Mouse (Mus musculus) CH12.LX (cell line): ENCODE measurements at regions not wholly inside any gene's neighbourhood (a gene's known extent, or its start where the extent isn't known, plus 50 kb on each side); places are given as distances from the start of the nearest gene placed in this dataset.

Experiments used
- DNase-seq: peaks from one replicate; pipeline ENCODE4 v3.0.0-alpha.2; 2013; ENCODE audit errors: extremely low read depth
- H3K27ac ChIP-seq: 2 replicates; pipeline ENCODE4 v1.5.1; 2012; ENCODE audit warnings: low read depth, mild to moderate bottlenecking, control low read depth, moderate library complexity; ENCODE audit not compliant: insufficient read depth
- H3K27me3 ChIP-seq: replicated peaks from 2 replicates; pipeline ENCODE3; 2012; ENCODE audit warnings: inconsistent platforms
- H3K36me3 ChIP-seq, 2 experiments: replicated peaks in 1 of 2; 2 replicates each; pipeline versions ENCODE3 to v1.6.1; 2012; ENCODE audit warnings: inconsistent platforms in 1 of 2, low read length in 1 of 2, mild to moderate bottlenecking in 1 of 2, mixed read lengths in 1 of 2, moderate library complexity in 1 of 2; ENCODE audit not compliant: control insufficient read depth in 1 of 2, insufficient read depth in 1 of 2
- H3K4me1 ChIP-seq, 2 experiments: 2 replicates each; pipeline ENCODE4 v1.6.1; 2012; ENCODE audit warnings: inconsistent platforms in 1 of 2, moderate library complexity in 1 of 2; ENCODE audit not compliant: insufficient read depth in 2 of 2, control insufficient read depth in 1 of 2
- H3K4me2 ChIP-seq: 2 replicates; pipeline ENCODE4 v1.6.1; 2012; ENCODE audit warnings: low read depth, mild to moderate bottlenecking, control low read depth; ENCODE audit not compliant: poor library complexity, insufficient read depth, severe bottlenecking
- H3K4me3 ChIP-seq, 3 experiments: fragments of 150-350 bp in 1 of 3; sonication (generic) in 1 of 3; replicated peaks in 1 of 3; 2 replicates each; pipeline versions ENCODE3 to v1.5.1; 2011 to 2012; ENCODE audit warnings: low read depth in 2 of 3, low read length in 2 of 3, mild to moderate bottlenecking in 2 of 3, moderate library complexity in 2 of 3, control low read depth in 1 of 3, improper control_type of control experiment in 1 of 3, inconsistent platforms in 1 of 3, mixed read lengths in 1 of 3; ENCODE audit not compliant: poor library complexity in 1 of 3
- H3K79me2 ChIP-seq: replicated peaks from 2 replicates; pipeline ENCODE4 v1.6.1; 2012; ENCODE audit warnings: mild to moderate bottlenecking, moderate library complexity; ENCODE audit not compliant: control insufficient read depth, poor library complexity, insufficient read depth, severe bottlenecking; ENCODE audit errors: extremely low read depth
- H3K9ac ChIP-seq: 2 replicates; pipeline ENCODE4 v1.6.1; 2012; ENCODE audit warnings: low read depth, mild to moderate bottlenecking, control low read depth, moderate library complexity; ENCODE audit not compliant: insufficient read depth
- H3K9me3 ChIP-seq: replicated peaks from 2 replicates; pipeline ENCODE3; 2012; ENCODE audit warnings: low read length, inconsistent platforms, mixed read lengths
- BHLHE40 ChIP-seq: IDR thresholded peaks from 2 replicates; pipeline ENCODE4 v1.6.1; 2011; ENCODE audit warnings: mild to moderate bottlenecking, low read depth, low read length, improper control_type of control experiment
- CHD1 ChIP-seq: IDR thresholded peaks from 2 replicates; pipeline ENCODE4 v1.6.1; 2012; ENCODE audit warnings: low read depth, low read length, improper control_type of control experiment, inconsistent platforms
- CHD2 ChIP-seq: IDR thresholded peaks from 2 replicates; pipeline ENCODE4 v1.6.1; 2011; ENCODE audit warnings: low read length, improper control_type of control experiment
- CTCF ChIP-seq, 2 experiments: IDR thresholded peaks in 1 of 2; conservative IDR thresholded peaks in 1 of 2; 2 replicates each; pipeline ENCODE4 v1.5.1; 2011 to 2012; ENCODE audit warnings: low read depth in 2 of 2, low read length in 2 of 2, improper control_type of control experiment in 1 of 2, inconsistent platforms in 1 of 2, mild to moderate bottlenecking in 1 of 2, moderate library complexity in 1 of 2
- ELF1 ChIP-seq: IDR thresholded peaks from 2 replicates; pipeline ENCODE4 v1.6.1; 2014; ENCODE audit warnings: low read depth, mild to moderate bottlenecking, inconsistent platforms, low read length, improper control_type of control experiment
- EP300 ChIP-seq: IDR thresholded peaks from 2 replicates; pipeline ENCODE4 v1.6.1; 2011; ENCODE audit warnings: low read length, improper control_type of control experiment
- ETS1 ChIP-seq: conservative IDR thresholded peaks from 2 replicates; pipeline ENCODE4 v1.6.1; 2012; ENCODE audit warnings: low read depth, mild to moderate bottlenecking, inconsistent platforms, low read length, improper control_type of control experiment, moderate library complexity
- GABPA ChIP-seq: IDR thresholded peaks from 2 replicates; pipeline ENCODE4 v1.6.1; 2012; ENCODE audit warnings: low read depth, low read length, improper control_type of control experiment, inconsistent platforms; ENCODE audit not compliant: insufficient replicate concordance
- HCFC1 ChIP-seq: IDR thresholded peaks from 2 replicates; pipeline ENCODE4 v1.6.1; 2012; ENCODE audit warnings: low read depth, mild to moderate bottlenecking, inconsistent platforms, low read length, improper control_type of control experiment
- JUN ChIP-seq: IDR thresholded peaks from 2 replicates; pipeline ENCODE4 v1.6.1; 2011; ENCODE audit warnings: low read depth, mild to moderate bottlenecking, low read length, improper control_type of control experiment, moderate library complexity; ENCODE audit not compliant: insufficient read depth
- KAT2A ChIP-seq: IDR thresholded peaks from 2 replicates; pipeline ENCODE4 v1.6.1; 2012; ENCODE audit warnings: low read length, improper control_type of control experiment, inconsistent platforms; ENCODE audit not compliant: insufficient replicate concordance
- MAFK ChIP-seq: IDR thresholded peaks from 2 replicates; pipeline ENCODE4 v1.6.1; 2011; ENCODE audit warnings: low read length, improper control_type of control experiment; ENCODE audit not compliant: insufficient replicate concordance
- MAX ChIP-seq: IDR thresholded peaks from 2 replicates; pipeline ENCODE4 v1.6.1; 2011; ENCODE audit warnings: low read length, improper control_type of control experiment
- NRF1 ChIP-seq: IDR thresholded peaks from 2 replicates; pipeline ENCODE4 v1.6.1; 2014; ENCODE audit warnings: low read depth, mild to moderate bottlenecking, inconsistent platforms, low read length, improper control_type of control experiment, moderate library complexity
- PAX5 ChIP-seq: IDR thresholded peaks from 2 replicates; pipeline ENCODE4 v1.6.1; 2012; ENCODE audit warnings: low read length, inconsistent platforms, mixed read lengths
- POLR2AphosphoS2 ChIP-seq: IDR thresholded peaks from 2 replicates; pipeline ENCODE4 v1.6.1; 2011; ENCODE audit warnings: low read depth, low read length, improper control_type of control experiment
- RCOR1 ChIP-seq: conservative IDR thresholded peaks from 2 replicates; pipeline ENCODE4 v1.6.1; 2012; ENCODE audit warnings: low read depth, mild to moderate bottlenecking, inconsistent platforms, low read length, improper control_type of control experiment
- SIN3A ChIP-seq: IDR thresholded peaks from 2 replicates; pipeline ENCODE4 v1.6.1; 2012; ENCODE audit warnings: low read length, improper control_type of control experiment, inconsistent platforms
- SMC3 ChIP-seq: IDR thresholded peaks from 2 replicates; pipeline ENCODE4 v1.6.1; 2011; ENCODE audit warnings: low read depth, low read length, improper control_type of control experiment
- TBP ChIP-seq: conservative IDR thresholded peaks from 2 replicates; pipeline ENCODE4 v1.6.1; 2011; ENCODE audit warnings: low read depth, low read length, improper control_type of control experiment
- TCF12 ChIP-seq: IDR thresholded peaks from 2 replicates; pipeline ENCODE4 v1.6.1; 2014; ENCODE audit warnings: low read depth, mild to moderate bottlenecking, inconsistent platforms, low read length, improper control_type of control experiment
- USF1 ChIP-seq: IDR thresholded peaks from 2 replicates; pipeline ENCODE4 v1.6.1; 2014; ENCODE audit warnings: low read depth, mild to moderate bottlenecking, inconsistent platforms, low read length, improper control_type of control experiment
- USF2 ChIP-seq: conservative IDR thresholded peaks from 2 replicates; pipeline ENCODE4 v1.6.1; 2011; ENCODE audit warnings: low read depth, low read length, improper control_type of control experiment
- ZC3H11A ChIP-seq: IDR thresholded peaks from 2 replicates; pipeline ENCODE4 v1.6.1; 2012; ENCODE audit warnings: low read depth, mild to moderate bottlenecking, inconsistent platforms, low read length, improper control_type of control experiment
- ZMIZ1 ChIP-seq: IDR thresholded peaks from 2 replicates; pipeline ENCODE4 v1.6.1; 2012; ENCODE audit warnings: low read depth, mild to moderate bottlenecking, inconsistent platforms, low read length, improper control_type of control experiment
- ZNF384 ChIP-seq: IDR thresholded peaks from 2 replicates; pipeline ENCODE4 v1.6.1; 2012; ENCODE audit warnings: low read depth, low read length, improper control_type of control experiment, inconsistent platforms
- dilution Hi-C: fragments of 300-500 bp; cut with MboI; formaldehyde crosslinking; loops from 2 replicates; pipeline ENCODE4 v1.14.3; 2020; ENCODE audit warnings: low sequenced_read_pairs; ENCODE audit not compliant: extremely low pct_unique_long_range_greater_than_20kb, extremely low pct_ligation_motif_present
- in situ Hi-C: fragments of 300-500 bp; cut with MboI; formaldehyde crosslinking; loops from 3 replicates; pipeline ENCODE4 v1.14.3; 2019; ENCODE audit warnings: low sequenced_read_pairs, low pct_ligation_motif_present, low pct_unique_long_range_greater_than_20kb, mixed read lengths

- Histone ChIP-seq H3K27me3 (no peaks in the 10 kb centered on the region), H3K4me1 (peaks cover 0 to 7% of the 10 kb centered on the region in 2 experiments; a peak in 2 of 4 replicates), H3K4me3 (no peak overlapping the region), H3K79me2 (no peaks in the 10 kb centered on the region), H3K36me3 (no peaks in the 10 kb centered on the region), H3K9me3 (no peaks in the 10 kb centered on the region), H3K27ac (no peak overlapping the region), H3K4me2 (no peak overlapping the region), H3K9ac (no peak overlapping the region)
- no peak for DNase-seq
- in situ Hi-C loops, result loop anchor here (10.0 to 25.0 kb wide), 3 partner anchors 218 to 693 kb away; partner anchors contain the start of gene Zfand5
- dilution Hi-C loops, result no loop called here
- TF ChIP-seq TBP, result no peak
- no peak for TF ChIP-seq BHLHE40
- TF ChIP-seq ZNF384, result no peak
- no peak for TF ChIP-seq SIN3A
- no peak for TF ChIP-seq KAT2A
- TF ChIP-seq ZMIZ1, result no peak
- TF ChIP-seq MAX, result no peak
- no peak for TF ChIP-seq GABPA
- no peak for TF ChIP-seq MAFK
- no peak for TF ChIP-seq CHD1
- no peak for TF ChIP-seq ETS1
- TF ChIP-seq HCFC1, result no peak
- TF ChIP-seq PAX5, result no peak
- TF ChIP-seq POLR2AphosphoS2, result no peak
- TF ChIP-seq JUN, result no peak
- no peak for TF ChIP-seq NRF1
- no peak for TF ChIP-seq EP300
These were observed 90.0 kb upstream of the Tmc1 start for GRCm38 (mm10) chr19:21043958-21044357.

- TF ChIP-seq MAX, result no peak
- no peak for TF ChIP-seq USF2
- no peak for TF ChIP-seq ZC3H11A
- TF ChIP-seq CHD2, result no peak
- no peak for TF ChIP-seq SIN3A
- no peak for TF ChIP-seq USF1
- TF ChIP-seq ELF1, result no peak
- no peak for TF ChIP-seq TCF12
- TF ChIP-seq KAT2A, result no peak
- no peak for TF ChIP-seq RCOR1
- TF ChIP-seq GABPA, result no peak
- TF ChIP-seq SMC3, result no peak
- TF ChIP-seq CTCF (conservative IDR thresholded peaks at IDR 0.05 in 1 of 2, IDR thresholded peaks at IDR 0.05 in 1 of 2; ENCODE audit: low read depth in 2 of 2, low read length in 2 of 2), result no peak
- no peak for TF ChIP-seq ETS1
- TF ChIP-seq ZNF384, result no peak
- no peak for TF ChIP-seq EP300
- Histone ChIP-seq H3K9ac (no peak overlapping the region), H3K9me3 (no peaks in the 10 kb centered on the region), H3K27ac (no peak overlapping the region), H3K27me3 (no peaks in the 10 kb centered on the region), H3K36me3 (no peaks in the 10 kb centered on the region), H3K4me2 (no peak overlapping the region), H3K4me3 (no peak overlapping the region), H3K79me2 (no peaks in the 10 kb centered on the region), H3K4me1 (peaks cover 0 to 12% of the 10 kb centered on the region in 2 experiments; a peak in 2 of 4 replicates)
- DNase-seq, result no peak
- dilution Hi-C loops (no loop called here), in situ Hi-C loops (loop anchor here (10.0 to 25.0 kb wide), 3 partner anchors 220 to 695 kb away; partner anchors contain the start of gene Zfand5)
These were observed 88.5 kb upstream of the Tmc1 start for GRCm38 (mm10) chr19:21042536-21042935.
